Mouse (Mus musculus) spleen, adult 12 weeks (tissue): Measurements from ENCODE around the gene Cd200r3.

ENCODE experiments used
- DNase-seq: peaks from one replicate; pipeline ENCODE4 v3.0.0; 2022; ENCODE audit warnings: low spot score

Gene Cd200r3

DNA sequence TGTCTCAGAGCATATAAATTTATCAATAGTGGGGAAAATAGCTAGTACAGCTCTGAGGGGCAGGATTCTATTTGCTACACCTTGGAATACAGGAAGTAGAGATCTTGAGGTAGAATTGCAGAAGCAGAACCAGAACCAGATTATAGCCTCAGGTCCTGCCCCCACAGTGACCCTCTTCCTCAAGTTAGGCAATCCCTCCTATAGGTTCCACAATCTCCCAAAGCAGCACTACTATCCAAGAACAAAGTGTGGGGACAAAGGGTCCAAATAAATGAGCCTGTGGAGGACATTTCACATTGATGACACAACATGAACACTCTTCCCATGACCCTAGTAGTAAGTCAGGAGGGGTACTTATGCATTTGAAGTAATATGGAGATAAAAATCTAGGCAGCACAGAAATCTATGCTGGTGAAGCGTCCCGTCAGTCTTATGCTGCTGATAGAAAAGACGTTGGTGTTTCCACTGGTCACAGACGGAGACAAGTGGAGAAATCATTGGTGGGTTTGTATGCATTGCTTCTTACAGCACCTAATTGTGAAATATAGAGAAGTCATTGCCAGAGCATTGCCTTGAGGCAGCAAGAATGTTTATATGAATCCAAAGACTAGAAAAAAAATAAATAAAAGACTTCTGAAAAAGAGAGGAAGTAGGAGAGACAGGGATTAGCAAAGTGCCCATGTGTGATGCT lies 45.3 kb downstream of the Cd200r3 start:
- DNase-seq, result no peak

DNA sequence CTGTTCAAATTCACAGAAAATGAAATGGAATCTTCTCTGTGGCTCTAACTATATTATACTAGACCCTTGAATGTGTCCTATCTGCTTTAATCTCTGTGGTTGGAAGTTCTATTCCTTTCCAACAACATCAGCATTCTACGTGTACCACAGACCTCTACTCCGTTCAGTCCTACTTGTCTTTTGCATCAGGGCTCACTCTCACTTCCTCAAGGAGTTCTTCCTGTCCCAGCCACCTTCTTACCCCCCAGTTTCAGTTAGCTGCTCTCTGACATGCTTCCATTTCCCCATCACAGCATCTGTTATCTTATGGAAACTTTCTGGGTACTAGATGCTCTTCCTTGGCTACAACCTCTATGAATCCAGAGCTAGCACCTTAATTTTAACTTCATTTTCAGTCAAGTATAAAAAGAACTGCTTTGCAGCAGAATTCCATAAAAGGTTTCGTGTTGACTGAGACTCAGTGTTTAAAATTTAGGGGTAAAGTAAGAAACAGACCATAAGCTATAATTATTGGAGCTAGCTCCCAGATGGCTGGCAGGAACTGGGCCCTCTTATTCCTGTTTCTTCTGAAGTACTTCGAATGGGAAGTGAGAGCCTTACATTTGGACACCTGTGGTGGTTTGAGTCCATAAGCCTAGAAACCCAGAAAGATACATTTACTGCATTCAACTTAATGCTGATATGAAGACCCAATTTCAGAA lies 50.0 kb downstream of the Cd200r3 start:
- peak; percentile 2 for DNase-seq

DNA sequence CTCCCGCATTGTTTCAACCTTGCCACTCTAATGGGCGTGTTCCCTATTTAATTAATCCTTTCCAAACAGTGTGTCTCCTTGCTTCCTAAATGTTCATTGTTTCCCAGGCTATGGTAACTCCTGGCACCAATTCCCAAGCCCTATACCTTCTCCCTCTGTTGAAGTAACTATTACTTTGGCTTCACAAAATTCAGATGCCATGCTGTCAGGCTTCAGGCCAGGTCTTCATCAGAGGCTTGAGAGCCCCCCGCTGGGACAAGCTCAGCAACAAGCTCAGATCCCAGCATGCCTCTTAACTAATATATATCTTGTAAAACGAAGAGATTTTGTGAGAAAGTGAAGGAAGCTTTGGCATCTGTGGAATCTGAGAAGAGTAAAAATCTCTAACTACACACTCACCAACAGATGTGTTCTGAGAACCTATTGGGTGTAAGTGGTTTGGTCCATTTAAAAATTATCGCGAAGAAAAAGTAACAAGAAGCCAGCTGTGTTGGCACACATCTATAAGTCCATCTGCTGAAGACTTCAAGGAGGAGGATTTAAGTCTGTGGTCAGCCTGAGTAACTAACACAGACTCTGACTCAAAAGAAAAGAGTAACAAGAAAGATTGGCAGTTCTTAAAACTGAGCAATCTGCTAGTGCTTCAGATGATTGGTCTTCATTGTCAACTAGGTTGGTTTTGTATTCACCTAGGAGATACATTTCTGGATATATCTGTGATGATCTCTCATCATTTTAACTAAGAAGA lies 50.9 kb downstream of the Cd200r3 start:
- no peak for DNase-seq

DNA sequence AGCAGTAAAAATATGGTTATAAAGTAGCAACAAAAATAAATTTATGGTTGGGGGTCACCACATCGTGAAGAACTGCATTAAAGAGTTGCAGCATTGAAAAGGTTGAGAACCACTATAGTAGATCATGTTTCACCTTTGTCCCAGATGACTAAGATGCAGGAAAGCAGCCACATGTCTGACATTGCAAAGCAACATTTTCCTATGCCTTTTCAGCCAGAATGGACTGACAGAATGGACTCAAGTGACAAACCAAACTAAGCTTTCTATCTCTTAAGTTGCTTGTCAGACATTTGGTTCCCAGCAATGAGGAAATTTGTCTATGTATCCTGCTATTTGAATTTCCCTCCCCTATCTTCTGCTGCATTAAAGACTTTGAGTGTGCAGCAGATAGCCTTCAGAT lies 51.6 kb downstream of the Cd200r3 start:
- DNase-seq, result no peak

DNA sequence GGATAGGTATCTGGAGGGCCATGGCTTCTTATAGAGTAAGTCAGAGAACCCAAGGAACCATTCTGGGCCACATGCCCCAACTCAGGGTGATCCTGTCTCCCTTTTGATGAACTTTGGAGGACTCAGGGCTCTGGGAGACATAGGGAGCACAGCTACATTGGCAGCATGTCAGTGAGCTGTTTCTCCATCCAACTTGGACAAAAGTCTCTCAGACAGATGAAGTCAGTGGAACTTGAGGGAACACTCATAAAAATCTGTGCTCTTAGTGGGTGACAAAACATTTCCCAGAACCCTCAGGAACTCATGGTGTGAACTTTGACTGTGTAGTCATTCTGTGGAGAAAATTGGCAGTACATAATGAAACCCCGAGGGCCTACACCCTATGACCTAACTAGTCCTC lies 53.2 kb downstream of the Cd200r3 start:
- no peak for DNase-seq

DNA sequence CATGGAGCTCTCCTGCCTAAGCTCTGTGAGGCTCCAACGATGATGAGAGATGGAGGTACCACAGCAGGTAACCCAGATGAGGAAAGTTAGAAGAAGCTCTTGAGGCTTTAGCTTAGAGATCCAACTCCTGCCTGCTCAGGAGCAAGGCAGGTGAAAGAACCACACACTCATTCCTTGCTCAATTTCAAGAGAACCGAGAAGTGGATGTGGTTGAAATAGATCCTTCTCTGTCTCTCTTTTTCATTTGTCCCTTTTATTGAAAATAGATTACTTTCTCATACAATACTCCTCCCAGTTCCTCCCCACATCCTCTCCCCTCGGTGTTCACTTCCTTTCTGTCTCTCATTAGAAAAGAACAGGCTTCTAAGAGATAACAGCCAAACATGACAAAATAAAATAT lies 56.1 kb downstream of the Cd200r3 start:
- DNase-seq, result no peak

DNA sequence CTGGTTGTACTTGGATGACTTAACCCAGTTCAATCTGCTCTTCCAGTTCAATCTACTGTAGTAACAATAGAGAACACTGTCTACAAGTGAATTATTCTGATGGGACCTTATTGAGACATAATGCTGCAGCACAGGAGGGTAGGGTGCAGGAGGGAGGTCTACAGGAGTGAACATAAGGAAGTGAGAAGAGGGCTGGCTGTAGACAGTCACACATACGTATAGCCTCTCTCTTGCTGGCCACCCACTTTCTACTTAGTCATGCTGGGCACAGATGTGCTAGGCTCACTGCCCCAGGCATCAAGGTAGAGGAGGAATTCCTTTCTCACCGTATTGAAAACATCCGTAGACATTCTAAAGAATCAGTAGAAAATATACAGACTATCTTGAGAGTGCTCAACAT lies 61.0 kb downstream of the Cd200r3 start:
- DNase-seq, result no peak

DNA sequence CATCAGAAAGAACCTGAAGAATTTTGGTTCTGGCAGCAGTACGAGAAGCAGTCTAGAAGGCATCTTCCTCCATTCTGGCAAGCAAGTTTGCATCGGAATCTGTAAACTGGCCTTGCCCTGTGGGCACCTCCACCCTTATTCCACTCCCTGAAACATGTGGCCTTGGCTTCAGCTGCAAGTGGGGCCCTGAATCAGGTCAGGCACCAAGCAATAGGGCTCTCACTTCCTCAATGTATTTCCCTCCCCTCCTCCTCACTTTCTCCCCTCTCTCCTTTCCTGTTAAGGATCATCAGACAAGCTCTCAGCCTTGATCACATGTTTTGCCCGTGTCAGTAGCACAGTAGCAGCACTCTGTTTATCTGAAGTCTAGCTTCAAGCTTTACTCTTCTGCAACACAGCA lies 61.8 kb downstream of the Cd200r3 start:
- no peak for DNase-seq

DNA sequence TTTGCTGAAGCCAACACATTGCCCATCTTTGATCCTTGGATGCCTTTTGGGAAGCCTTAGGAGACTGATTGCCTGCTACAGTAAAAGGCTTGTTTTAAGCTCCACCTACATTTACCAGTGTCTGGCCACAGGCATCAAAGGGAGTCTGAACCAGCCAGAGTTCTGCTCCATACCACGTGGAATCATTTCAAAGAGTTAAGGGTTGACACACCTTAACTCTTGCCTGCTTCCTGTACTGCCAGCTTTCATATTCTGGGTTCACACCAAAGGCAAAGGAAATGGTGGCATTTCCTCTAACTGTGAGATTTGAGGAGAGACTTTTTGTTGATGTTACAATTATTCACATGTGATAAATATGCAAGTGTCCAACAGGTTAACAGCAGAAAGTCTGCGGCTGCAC lies 63.5 kb downstream of the Cd200r3 start:
- no peak for DNase-seq

DNA sequence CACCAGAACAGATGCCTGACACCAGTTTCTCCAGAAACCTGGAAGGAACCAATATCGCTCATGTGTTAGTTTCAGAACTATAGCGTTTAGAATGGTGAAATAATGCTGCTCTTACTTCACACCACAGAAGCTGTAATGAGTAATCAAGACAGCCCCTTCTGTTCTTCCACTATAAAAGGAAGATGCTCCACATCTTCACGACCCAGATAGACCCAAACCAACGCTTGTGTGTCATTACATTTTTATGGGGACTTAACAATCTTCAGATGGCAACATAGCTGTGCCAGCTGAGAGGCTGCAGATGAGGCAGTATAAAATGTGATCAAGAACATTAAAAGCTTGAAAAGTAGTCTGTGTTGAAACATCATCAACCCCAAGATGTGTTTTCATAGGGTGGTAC lies 64.3 kb downstream of the Cd200r3 start:
- no peak for DNase-seq

DNA sequence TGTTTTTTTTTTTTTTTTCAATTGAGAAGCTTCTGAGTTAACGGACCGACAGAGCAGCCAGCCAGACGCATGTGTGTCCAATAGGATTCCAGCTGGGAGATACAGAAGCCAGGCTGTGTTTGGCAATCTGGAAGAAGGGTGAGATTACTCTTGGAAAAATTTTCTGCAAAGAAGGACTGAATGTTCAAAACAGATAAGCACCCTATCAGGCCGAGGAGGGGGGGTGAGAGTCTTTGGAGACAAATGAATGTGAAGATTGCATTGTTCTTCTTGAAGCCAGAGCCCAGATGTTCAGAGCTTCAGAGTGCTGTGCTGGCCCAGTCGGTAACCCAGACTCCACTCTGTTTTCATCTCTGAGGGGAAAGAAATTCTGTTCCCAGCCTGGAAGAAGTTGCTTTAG lies 66.2 kb downstream of the Cd200r3 start:
- DNase-seq, result no peak

DNA sequence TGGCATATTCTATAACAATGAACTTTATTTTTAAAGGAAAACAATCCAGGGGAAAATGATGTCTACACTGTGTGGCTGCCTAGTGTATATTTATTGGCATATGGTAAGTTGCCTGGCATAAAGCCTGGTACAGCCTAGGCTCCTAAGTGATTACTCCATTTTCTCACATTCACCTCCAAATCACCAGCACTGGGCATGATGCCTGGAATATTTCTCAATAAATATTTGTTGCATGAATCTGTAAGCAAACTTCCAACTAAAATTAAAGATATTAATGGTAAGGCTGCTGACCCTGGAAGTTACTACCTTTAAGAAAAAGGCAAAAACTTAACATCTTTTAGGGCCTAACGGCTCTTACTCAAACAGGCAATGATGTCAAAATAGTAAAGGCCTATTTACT lies 72.1 kb downstream of the Cd200r3 start:
- DNase-seq, result no peak

DNA sequence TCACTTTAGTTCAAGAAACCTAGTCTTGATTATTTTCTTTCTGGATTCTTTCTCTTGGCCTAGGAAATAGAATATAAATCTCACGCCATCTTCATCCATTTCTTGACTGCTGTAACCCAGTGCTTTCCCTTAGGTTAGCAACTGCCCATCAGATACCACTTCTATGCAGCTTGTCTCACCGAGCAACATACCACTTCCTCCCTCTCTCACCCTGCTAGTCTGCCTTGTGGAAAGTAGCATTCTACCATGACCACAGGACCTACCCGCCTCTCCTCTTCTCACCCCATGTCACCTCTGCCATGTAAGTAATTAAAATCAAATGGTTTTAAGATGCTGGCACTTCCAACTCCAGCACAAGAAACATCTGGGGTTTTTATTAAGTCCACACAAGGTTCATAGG lies 73.0 kb downstream of the Cd200r3 start:
- DNase-seq, result no peak

DNA sequence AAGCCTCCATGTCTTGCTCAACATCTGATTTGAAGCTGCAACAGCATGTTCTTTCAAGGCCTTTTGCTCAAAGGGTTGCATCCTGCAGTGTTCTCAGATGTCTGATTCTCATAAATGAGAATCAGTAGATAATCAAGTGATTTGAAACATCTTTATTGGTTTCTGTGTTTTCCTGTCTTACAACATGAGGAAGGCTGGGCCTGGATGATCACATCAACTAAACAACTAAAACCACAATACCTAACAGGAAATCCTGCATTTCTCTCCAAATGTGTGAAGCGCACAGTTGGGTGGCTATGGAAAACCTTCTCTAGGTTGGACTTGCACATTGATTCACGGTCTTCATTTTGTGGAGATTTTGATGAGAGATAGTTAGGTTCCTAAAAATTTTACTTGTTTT lies 75.4 kb downstream of the Cd200r3 start:
- no peak for DNase-seq

DNA sequence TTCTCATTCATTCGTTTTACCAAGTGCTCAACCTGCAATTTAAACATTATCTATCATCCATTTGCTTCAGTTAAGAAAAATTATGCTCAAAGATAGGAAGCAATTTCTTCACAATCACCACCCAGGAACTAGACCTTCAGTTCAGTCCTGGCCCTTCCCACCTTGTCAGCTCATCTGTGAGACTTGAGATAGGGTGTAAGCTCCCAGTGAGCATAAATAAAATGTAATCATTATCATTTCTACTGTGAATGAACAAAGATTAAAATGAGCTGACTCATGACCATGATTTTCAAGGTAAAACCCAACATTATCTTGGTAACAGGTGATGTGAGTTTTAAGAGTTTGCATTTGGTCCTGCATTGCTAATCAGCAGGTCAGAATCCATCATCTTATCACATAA lies 76.6 kb downstream of the Cd200r3 start:
- no peak for DNase-seq

DNA sequence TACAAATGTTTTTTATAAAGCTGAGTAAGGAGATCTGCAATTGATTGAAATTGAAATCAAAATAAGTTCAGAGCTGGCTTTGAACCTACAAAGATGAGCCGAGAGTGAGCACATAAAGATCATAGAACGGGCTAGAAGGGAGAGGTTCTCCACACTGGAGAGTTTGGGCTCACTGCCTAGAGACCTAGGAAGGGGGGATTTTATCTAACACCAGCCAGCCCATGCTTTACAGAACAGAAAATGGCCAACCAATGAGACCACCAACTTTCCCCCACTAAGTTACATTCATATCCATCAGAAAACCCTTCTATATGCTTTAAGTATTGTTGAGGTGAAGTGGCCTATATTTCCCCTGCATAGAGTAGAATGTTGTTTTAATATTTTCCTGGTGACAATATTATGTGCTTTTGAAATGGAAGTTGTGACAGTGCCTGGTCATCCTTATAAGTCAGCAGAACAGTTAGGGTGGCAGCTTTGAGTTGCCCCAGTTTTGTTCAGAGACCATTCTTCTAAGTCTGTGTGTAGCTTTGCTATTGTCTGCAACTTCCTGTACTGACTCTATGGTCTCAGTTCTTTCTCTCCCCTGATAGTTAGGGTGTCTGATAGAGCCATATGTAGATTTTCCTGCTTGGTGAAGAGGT lies 77.3 kb downstream of the Cd200r3 start:
- DNase-seq, result no peak

DNA sequence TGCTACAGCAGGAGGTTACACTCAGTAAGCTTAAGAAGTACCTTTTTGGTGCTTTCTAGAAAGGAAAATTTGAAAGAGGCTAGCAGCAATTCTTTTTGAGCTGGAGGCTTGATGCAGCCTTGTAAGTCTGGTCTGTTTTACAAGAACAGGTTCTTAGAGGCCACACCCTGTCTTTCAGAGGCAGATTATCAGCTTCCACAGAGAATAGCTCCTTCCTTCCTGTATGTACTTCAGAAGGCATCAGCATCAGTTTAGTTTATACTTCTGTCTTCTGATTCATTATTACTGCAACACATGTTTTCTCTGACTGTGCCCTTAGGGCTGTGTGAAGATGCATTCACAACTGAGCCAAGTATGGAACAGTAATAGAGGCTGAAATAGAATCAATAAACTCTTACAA lies 78.0 kb downstream of the Cd200r3 start:
- no peak for DNase-seq

DNA sequence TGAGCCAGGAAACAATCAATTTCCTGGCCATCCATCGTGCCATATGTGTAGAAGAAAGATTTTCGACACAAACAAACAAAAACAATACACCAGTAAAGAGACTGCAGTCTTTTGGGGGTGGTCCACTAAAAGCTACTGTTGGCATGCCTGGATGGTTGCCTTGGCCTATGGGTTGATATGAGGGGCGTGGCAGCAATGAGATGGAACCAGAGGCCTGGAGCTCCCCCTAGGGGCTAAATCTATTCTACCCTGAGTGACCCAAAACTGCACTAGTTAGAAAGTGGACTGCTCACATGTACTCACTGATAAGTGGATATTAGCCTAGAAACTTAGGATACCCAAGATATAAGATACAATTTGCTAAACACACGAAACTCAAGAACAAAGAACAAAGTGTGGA lies 80.4 kb downstream of the Cd200r3 start:
- peak; percentile 47 for DNase-seq

DNA sequence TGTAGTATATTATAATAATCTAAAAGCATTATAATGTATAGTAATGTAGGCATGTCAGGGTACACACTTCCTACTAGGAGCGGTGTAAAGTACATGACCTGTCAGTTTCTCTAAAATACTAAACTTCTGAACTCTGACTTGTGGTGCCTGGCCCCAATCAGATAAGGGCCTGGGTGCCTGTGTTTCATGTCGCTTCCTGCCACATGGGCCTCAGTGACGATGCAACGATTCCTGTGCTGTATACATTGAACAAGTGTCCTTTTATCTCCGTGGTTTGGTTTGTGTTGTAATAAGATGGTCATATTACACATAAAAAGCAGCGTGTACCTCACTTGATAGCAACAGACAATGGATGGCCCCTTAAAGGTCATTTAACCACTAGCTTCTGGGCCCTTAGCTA lies 81.8 kb downstream of the Cd200r3 start:
- DNase-seq, result no peak

DNA sequence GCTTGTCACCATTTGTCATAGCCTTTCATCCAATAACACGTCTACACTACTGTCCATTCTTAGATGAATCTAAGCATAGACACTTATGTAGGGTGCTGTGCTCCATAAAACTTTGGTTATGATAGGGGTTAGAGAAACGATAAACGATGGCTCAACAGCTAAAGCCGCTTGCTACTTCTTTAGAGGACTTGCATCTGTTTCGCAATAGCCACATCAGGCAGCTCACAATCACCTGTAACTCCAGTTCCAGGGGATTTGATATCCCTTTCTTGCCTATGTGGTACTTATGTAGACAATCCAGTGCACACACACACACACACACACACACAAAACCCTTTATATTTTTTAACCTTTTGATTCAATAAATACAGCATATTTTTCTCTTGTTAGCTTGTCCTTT lies 85.6 kb downstream of the Cd200r3 start:
- DNase-seq, result no peak

DNA sequence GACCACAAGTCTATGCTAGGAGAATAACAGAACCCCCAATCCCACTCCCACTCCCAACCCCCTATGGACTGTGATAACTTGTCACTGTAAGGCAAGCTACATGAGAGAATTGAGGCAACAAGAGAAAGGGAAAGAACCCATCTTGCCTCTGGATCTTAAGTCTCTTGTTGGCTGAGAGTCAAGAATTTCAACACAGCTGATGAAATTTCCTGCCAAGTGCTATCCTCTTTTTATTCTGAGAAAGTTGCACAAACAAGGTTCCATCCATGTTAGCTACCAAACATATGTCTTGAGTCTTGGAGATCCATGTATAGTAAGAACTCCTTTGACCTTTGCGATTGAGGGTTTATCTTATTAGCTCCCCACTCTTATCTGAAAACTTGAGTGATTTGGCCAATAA lies 86.0 kb downstream of the Cd200r3 start:
- DNase-seq, result no peak

DNA sequence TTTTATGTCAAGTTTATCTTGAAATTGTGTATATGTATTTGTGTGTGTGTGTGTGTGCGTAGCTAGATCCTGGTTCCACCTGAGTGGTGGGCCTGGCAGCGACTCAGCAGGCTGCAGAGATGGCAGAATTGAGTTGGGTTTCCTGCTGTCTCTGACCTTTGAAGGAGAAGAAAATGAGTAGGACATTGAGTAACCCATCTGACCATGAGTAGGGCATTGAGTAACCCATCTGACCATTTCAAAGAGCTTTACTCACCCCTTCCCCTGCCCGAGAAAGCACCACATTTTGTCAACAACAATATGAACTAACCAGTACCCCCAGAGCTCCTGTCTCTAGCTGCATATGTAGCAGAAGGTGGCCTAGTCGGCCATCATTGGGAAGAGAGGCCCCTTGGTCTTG lies 86.6 kb downstream of the Cd200r3 start:
- no peak for DNase-seq

DNA sequence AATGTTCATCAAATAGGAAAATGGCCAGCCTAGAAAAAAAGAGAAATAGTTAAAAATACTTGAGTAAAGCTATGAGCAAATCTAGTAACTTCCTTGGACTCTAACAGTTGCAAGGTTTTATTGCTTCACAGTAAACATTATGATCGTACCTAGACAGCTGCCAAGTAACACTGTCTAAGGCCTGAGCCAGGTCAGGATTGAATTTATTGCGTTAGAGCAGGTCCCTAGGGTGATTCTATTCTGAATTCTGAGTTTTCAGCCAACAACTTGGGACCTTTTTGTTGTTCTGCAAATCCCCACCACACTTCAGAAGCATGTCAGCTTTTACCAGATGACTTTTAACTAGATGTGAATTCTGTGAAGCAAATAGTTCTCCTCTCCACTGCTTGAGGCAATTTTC lies 87.3 kb downstream of the Cd200r3 start:
- no peak for DNase-seq
